Mouse (Mus musculus) small intestine, adult 2 months (tissue): ENCODE data around the gene Vav3. TPM values are rescaled to one million over a fixed set of nuclear protein-coding genes. Genes with fewer than 3 reads are reported as not detected.
A peak's percentile ranks its signal among the peaks of the same experiment; 100 is the strongest.

ENCODE experiments used
- H3K27ac ChIP-seq: fragments of 200-500 bp; 2 replicates; pipeline ENCODE4 v1.5.1; 2012; ENCODE audit warnings: low read depth, low read length, control low read depth, inconsistent platforms; ENCODE audit not compliant: insufficient read depth
- H3K27me3 ChIP-seq: fragments of 200-500 bp; 2 replicates; pipeline ENCODE4 v1.6.1; 2012; ENCODE audit warnings: mild to moderate bottlenecking, moderate library complexity, low read length, inconsistent platforms; ENCODE audit not compliant: control insufficient read depth, insufficient read depth
- H3K36me3 ChIP-seq: fragments of 200-500 bp; 2 replicates; pipeline ENCODE4 v1.6.1; 2012; ENCODE audit warnings: mild to moderate bottlenecking, low read length, control low read depth, inconsistent platforms; ENCODE audit not compliant: control insufficient read depth, insufficient read depth
- H3K4me1 ChIP-seq: fragments of 200-500 bp; 2 replicates; pipeline ENCODE4 v1.6.1; 2012; ENCODE audit warnings: low read length, inconsistent platforms, mixed read lengths; ENCODE audit not compliant: control insufficient read depth, insufficient read depth, insufficient read length
- H3K4me3 ChIP-seq: fragments of 200-500 bp; 2 replicates; pipeline ENCODE4 v1.5.1; 2012; ENCODE audit warnings: low read depth, mild to moderate bottlenecking, control low read depth, inconsistent platforms, low read length, moderate library complexity
- CTCF ChIP-seq: fragments of 200-500 bp; IDR thresholded peaks from 2 replicates; pipeline ENCODE4 v1.5.1; 2012; ENCODE audit warnings: low read depth, mild to moderate bottlenecking, control low read depth, inconsistent platforms, low read length, moderate library complexity, mixed read lengths; ENCODE audit not compliant: insufficient replicate concordance, insufficient read length; ENCODE audit errors: extremely low read depth
- POLR2A ChIP-seq: fragments of 200-500 bp; IDR thresholded peaks from 2 replicates; pipeline ENCODE4 v1.6.1; 2012; ENCODE audit warnings: low read depth, mild to moderate bottlenecking, control low read depth, inconsistent platforms, low read length, moderate library complexity
- WGBS: fragments of 180-500 bp; shearing (Covaris S2); methylation state at CpG from one replicate; pipeline ENCODE4 v1.1.7; 2018; 5-methylcytosine and 5-hydroxymethylcytosine counted together
- polyA plus RNA-seq: library from polyadenylated mRNA; depleted of rRNA; stranded (reverse); fragments of >200 nt; gene quantifications from 2 replicates; pipeline ENCODE4 v1.2.3, GENCODE M21; 2012

Vav3 gene
- polyA plus RNA-seq, 1 experiment: 0.34 TPM

GRCm38 (mm10) chr3:109573549-109574146 is 233.2 kb downstream of the Vav3 start:
- H3K27me3 ChIP-seq: no peaks in the 10 kb centered on the region
- 26% methylated on average over 10 of the region's 10 CpGs for WGBS
- no peaks in the 10 kb centered on the region for H3K36me3 ChIP-seq
- no peak for TF ChIP-seq CTCF
- no peak for TF ChIP-seq POLR2A
- no peak overlapping the region for H3K4me3 ChIP-seq
- H3K27ac ChIP-seq: peak overlapping the region; percentile 27; the same call in 1 of the 2 replicates
- peaks cover 22% of the 10 kb centered on the region; the same call in 1 of the 2 replicates for H3K4me1 ChIP-seq

- 0 out of 2 replicates have a peak overlapping the region, but pooled peaks have one; percentile 27 for H3K27ac ChIP-seq
- 39% methylated on average over 6 of the region's 6 CpGs for WGBS
- H3K4me3 ChIP-seq: peak overlapping the region; percentile 35; the same call in 1 of the 2 replicates
- peaks cover 25% of the 10 kb centered on the region; the same call in 1 of the 2 replicates for H3K4me1 ChIP-seq
- TF ChIP-seq CTCF (no peak), POLR2A (no peak)
- no peaks in the 10 kb centered on the region for H3K36me3 ChIP-seq
- H3K27me3 ChIP-seq: no peaks in the 10 kb centered on the region
Measured at GRCm38 (mm10) chr3:109574161-109574560, 233.7 kb downstream of the Vav3 start.

- peak overlapping the region; percentile 84 for H3K27ac ChIP-seq
- H3K36me3 ChIP-seq: no peaks in the 10 kb centered on the region
- H3K27me3 ChIP-seq: no peaks in the 10 kb centered on the region
- peaks cover 10% of the 10 kb centered on the region; the same call in 1 of the 2 replicates for H3K4me1 ChIP-seq
- WGBS: 41% methylated on average over 3 of the region's 3 CpGs
- no peak overlapping the region for H3K4me3 ChIP-seq
- TF ChIP-seq CTCF: no peak
- TF ChIP-seq POLR2A: no peak
Measured at GRCm38 (mm10) chr3:109578347-109578746, 237.9 kb downstream of the Vav3 start.

- Histone ChIP-seq H3K27ac (no peak overlapping the region), H3K4me1 (peaks cover 8% of the 10 kb centered on the region; the same call in 1 of the 2 replicates), H3K36me3 (no peaks in the 10 kb centered on the region), H3K4me3 (no peak overlapping the region), H3K27me3 (no peaks in the 10 kb centered on the region)
- TF ChIP-seq CTCF (no peak), POLR2A (no peak)
- 32% methylated on average over 7 of the region's 7 CpGs for WGBS
Measured at GRCm38 (mm10) chr3:109578983-109579382, 238.5 kb downstream of the Vav3 start.

- TF ChIP-seq CTCF (no peak), POLR2A (no peak)
- no peak overlapping the region for H3K27ac ChIP-seq
- no peak overlapping the region for H3K4me3 ChIP-seq
Measured at GRCm38 (mm10) chr3:109585946-109586345, 245.5 kb downstream of the Vav3 start.

GRCm38 (mm10) chr3:109592970-109593369 is 252.5 kb downstream of the Vav3 start:
- peaks cover 3% of the 10 kb centered on the region; the same call in 1 of the 2 replicates for H3K4me1 ChIP-seq
- WGBS: 91% methylated on average over 6 of the region's 6 CpGs
- no peak overlapping the region for H3K4me3 ChIP-seq
- H3K27me3 ChIP-seq: no peaks in the 10 kb centered on the region
- no peak for TF ChIP-seq CTCF
- TF ChIP-seq POLR2A: no peak
- no peak overlapping the region for H3K27ac ChIP-seq
- no peaks in the 10 kb centered on the region for H3K36me3 ChIP-seq

More at GRCm38 (mm10) chr3:109585946-109586345, 245.5 kb downstream of the Vav3 start:
- Histone ChIP-seq H3K27me3 (no peaks in the 10 kb centered on the region; the same call in 1 of the 2 replicates), H3K36me3 (no peaks in the 10 kb centered on the region), H3K4me1 (no peaks in the 10 kb centered on the region)

GRCm38 (mm10) chr3:109596084-109596483 is 255.6 kb downstream of the Vav3 start:
- WGBS: 39% methylated on average over 3 of the region's 3 CpGs

More at GRCm38 (mm10) chr3:109596084-109596483, 255.6 kb downstream of the Vav3 start:
- TF ChIP-seq CTCF (no peak), POLR2A (no peak)
- H3K4me1 ChIP-seq: peaks cover 6% of the 10 kb centered on the region; the same call in 1 of the 2 replicates
- H3K27ac ChIP-seq: no peak overlapping the region
- no peaks in the 10 kb centered on the region for H3K36me3 ChIP-seq
- H3K4me3 ChIP-seq: no peak overlapping the region
- H3K27me3 ChIP-seq: no peaks in the 10 kb centered on the region
